Mouse (Mus musculus) intestine, embryonic 14.5 days (tissue): Measurements from ENCODE around the gene Obsl1. TPM values are rescaled to one million over a fixed set of nuclear protein-coding genes. Genes with fewer than 3 reads are reported as not detected.

Source experiments
- ATAC-seq: fragments of 200-750 bp; cut with Nextera tagmentation; replicated peaks from 2 replicates; pipeline ENCODE4 v1.8.0; 2017; ENCODE audit warnings: low read depth, moderate number of reproducible peaks, moderate TSS enrichment, moderate library complexity; ENCODE audit not compliant: low FRiP score, low TSS enrichment
- DNase-seq: peaks from one replicate; pipeline ENCODE4 v3.0.0-alpha.2; 2018; ENCODE audit warnings: low spot score
- H3K27ac ChIP-seq: fragments of 300-500 bp; sonication (generic); 2 replicates; pipeline ENCODE4 v1.5.1; 2014; ENCODE audit warnings: low read depth, mild to moderate bottlenecking, control low read depth
- H3K27me3 ChIP-seq: fragments of 300-500 bp; sonication (generic); replicated peaks from 2 replicates; pipeline ENCODE4 v1.6.1; 2014; ENCODE audit warnings: low read length, control low read depth; ENCODE audit not compliant: control insufficient read depth, insufficient read depth
- H3K36me3 ChIP-seq: fragments of 300-500 bp; sonication (generic); 2 replicates; pipeline ENCODE4 v1.6.1; 2014; ENCODE audit warnings: low read length, control low read depth; ENCODE audit not compliant: control insufficient read depth, insufficient read depth
- H3K4me1 ChIP-seq: fragments of 300-500 bp; sonication (generic); replicated peaks from 2 replicates; pipeline ENCODE4 v1.6.1; 2014; ENCODE audit warnings: low read length, control low read depth, mixed read lengths; ENCODE audit not compliant: control insufficient read depth, insufficient read depth
- H3K4me2 ChIP-seq: fragments of 300-500 bp; sonication (generic); 2 replicates; pipeline ENCODE4 v1.6.1; 2014; ENCODE audit warnings: low read length
- H3K4me3 ChIP-seq: fragments of 300-500 bp; sonication (generic); 2 replicates; pipeline ENCODE4 v1.5.1; 2014; ENCODE audit warnings: low read depth, low read length, control low read depth, mixed read lengths
- H3K9ac ChIP-seq: fragments of 300-500 bp; sonication (generic); 2 replicates; pipeline ENCODE4 v1.6.1; 2014; ENCODE audit warnings: mild to moderate bottlenecking, low read length
- H3K9me3 ChIP-seq: fragments of 300-500 bp; sonication (generic); 2 replicates; pipeline ENCODE4 v1.6.1; 2016; ENCODE audit warnings: low read length, control low read depth; ENCODE audit not compliant: control insufficient read depth
- WGBS: fragments of 180-500 bp; shearing (Covaris S2); extraction: QIAGEN DNeasy Blood & Tissue Kit; methylation state at CpG from one replicate; pipeline ENCODE4 v1.1.7; 2014; 5-methylcytosine and 5-hydroxymethylcytosine counted together
- polyA plus RNA-seq: library from polyadenylated mRNA; unstranded; fragments of >200 nt; fragmentation: Nextera tagmentation; extraction: Ambion mirVana; gene quantifications from 2 replicates; pipeline ENCODE4 v1.2.1, GENCODE M21; 2014

Gene Obsl1
- polyA plus RNA-seq, 1 experiment from 2014 or later = 88.4 TPM

GRCm38 (mm10) chr1:75487040-75487404 lies 19.2 kb downstream of the Obsl1 start:
- ATAC-seq (peak; percentile 11; the same call in 1 of the 2 replicates), DNase-seq (no peak)
- peak overlapping the region; percentile 36 for H3K9ac ChIP-seq
- H3K4me2 ChIP-seq = peak overlapping the region; percentile 77
- H3K4me3 ChIP-seq = peak overlapping the region; percentile 50
- H3K27me3 ChIP-seq = peaks cover 41% of the 10 kb centered on the region
- no peak overlapping the region for H3K27ac ChIP-seq
- H3K4me1 ChIP-seq = peaks cover 14% of the 10 kb centered on the region; the same call in 1 of the 2 replicates
- 2% methylated on average over 13 of the region's 13 CpGs for WGBS
- H3K9me3 ChIP-seq = no peaks in the 10 kb centered on the region
- H3K36me3 ChIP-seq = peaks cover 33% of the 10 kb centered on the region

- Histone ChIP-seq H3K9ac (no peak overlapping the region), H3K4me3 (peak overlapping the region; percentile 50; the same call in 1 of the 2 replicates), H3K27ac (no peak overlapping the region), H3K4me1 (peaks cover 14% of the 10 kb centered on the region; the same call in 1 of the 2 replicates), H3K36me3 (peaks cover 28% of the 10 kb centered on the region), H3K27me3 (peaks cover 45% of the 10 kb centered on the region), H3K9me3 (no peaks in the 10 kb centered on the region), H3K4me2 (peak overlapping the region; percentile 77)
- no peak for ATAC-seq
- DNase-seq = no peak
- WGBS = 10% methylated on average over 24 of the region's 24 CpGs
Measured at GRCm38 (mm10) chr1:75486561-75486960, 19.7 kb downstream of the Obsl1 start.

GRCm38 (mm10) chr1:75480735-75481134 lies 25.5 kb downstream of the Obsl1 start:
- H3K4me3 ChIP-seq = no peak overlapping the region
- H3K27ac ChIP-seq = no peak overlapping the region
- DNase-seq = no peak
- H3K27me3 ChIP-seq = peaks cover 43% of the 10 kb centered on the region
- H3K4me1 ChIP-seq = peaks cover 15% of the 10 kb centered on the region; the same call in 1 of the 2 replicates
- H3K9ac ChIP-seq = no peak overlapping the region
- 84% methylated on average over 7 of the region's 7 CpGs for WGBS
- no peak for ATAC-seq
- no peak overlapping the region for H3K4me2 ChIP-seq
- no peaks in the 10 kb centered on the region for H3K9me3 ChIP-seq
- peaks cover 12% of the 10 kb centered on the region for H3K36me3 ChIP-seq

GRCm38 (mm10) chr1:75480036-75480435 lies 26.2 kb downstream of the Obsl1 start:
- H3K4me1 ChIP-seq = peaks cover 15% of the 10 kb centered on the region; the same call in 1 of the 2 replicates
- H3K27ac ChIP-seq = no peak overlapping the region
- H3K4me3 ChIP-seq = peak overlapping the region; percentile 73
- H3K9me3 ChIP-seq = no peaks in the 10 kb centered on the region
- DNase-seq = no peak
- no peak for ATAC-seq
- peak overlapping the region; percentile 70 for H3K4me2 ChIP-seq
- WGBS = 23% methylated on average over 13 of the region's 13 CpGs
- peaks cover 19% of the 10 kb centered on the region for H3K36me3 ChIP-seq
- no peak overlapping the region; the same call in 1 of the 2 replicates for H3K9ac ChIP-seq
- H3K27me3 ChIP-seq = peaks cover 37% of the 10 kb centered on the region

- H3K9ac ChIP-seq = no peak overlapping the region; the same call in 1 of the 2 replicates
- DNase-seq = no peak
- H3K4me3 ChIP-seq = peak overlapping the region; percentile 73
- 2% methylated on average over 24 of the region's 24 CpGs for WGBS
- no peak overlapping the region for H3K27ac ChIP-seq
- H3K4me1 ChIP-seq = peaks cover 15% of the 10 kb centered on the region; the same call in 1 of the 2 replicates
- H3K36me3 ChIP-seq = peaks cover 23% of the 10 kb centered on the region
- H3K9me3 ChIP-seq = no peaks in the 10 kb centered on the region
- H3K4me2 ChIP-seq = peak overlapping the region; percentile 70
- H3K27me3 ChIP-seq = peaks cover 37% of the 10 kb centered on the region
- no peak for ATAC-seq
Measured at GRCm38 (mm10) chr1:75479635-75479989, 26.6 kb downstream of the Obsl1 start.

- peak within 1 kb of the TSS; percentile 69 for H3K27ac ChIP-seq
- peaks cover 15% of the 10 kb centered on the region; the same call in 1 of the 2 replicates for H3K4me1 ChIP-seq
- H3K4me2 ChIP-seq = peak within 1 kb of the TSS; percentile 70
- ATAC-seq = peak; percentile 93
- H3K9me3 ChIP-seq = no peaks in the 10 kb centered on the region
- H3K27me3 ChIP-seq = peaks cover 37% of the 10 kb centered on the region
- peak within 1 kb of the TSS; percentile 64 for H3K9ac ChIP-seq
- WGBS = under 1% methylated on average over 72 of the region's 76 CpGs
- H3K36me3 ChIP-seq = peaks cover 28% of the 10 kb centered on the region
- DNase-seq = peak; percentile 99
- H3K4me3 ChIP-seq = peak within 1 kb of the TSS; percentile 73
Measured at GRCm38 (mm10) chr1:75478916-75479634, 27.2 kb downstream of the Obsl1 start, which contains the start of the genes Chpf and Tmem198. Gene Chpf, minus strand, starts transcription at chr1:75479307. Gene Tmem198, plus strand, starts transcription at chr1:75479532.

- H3K4me1 ChIP-seq = peaks cover 15% of the 10 kb centered on the region; the same call in 1 of the 2 replicates
- H3K9ac ChIP-seq = peak overlapping the region; percentile 64
- H3K27ac ChIP-seq = peak overlapping the region; percentile 69
- WGBS = under 1% methylated on average over 20 of the region's 25 CpGs
- H3K4me3 ChIP-seq = peak overlapping the region; percentile 73
- no peak for ATAC-seq
- H3K4me2 ChIP-seq = peak overlapping the region; percentile 70
- no peaks in the 10 kb centered on the region for H3K9me3 ChIP-seq
- peak; percentile 64 for DNase-seq
- H3K27me3 ChIP-seq = peaks cover 32% of the 10 kb centered on the region
- peaks cover 34% of the 10 kb centered on the region for H3K36me3 ChIP-seq
Measured at GRCm38 (mm10) chr1:75478497-75478896, 27.8 kb downstream of the Obsl1 start.

- peaks cover 40% of the 10 kb centered on the region for H3K36me3 ChIP-seq
- peak overlapping the region; percentile 73; the same call in 1 of the 2 replicates for H3K4me3 ChIP-seq
- DNase-seq = no peak
- peaks cover 26% of the 10 kb centered on the region for H3K27me3 ChIP-seq
- H3K9me3 ChIP-seq = no peaks in the 10 kb centered on the region
- peak overlapping the region; percentile 70 for H3K4me2 ChIP-seq
- WGBS = 48% methylated on average over 3 of the region's 3 CpGs
- peaks cover 15% of the 10 kb centered on the region; the same call in 1 of the 2 replicates for H3K4me1 ChIP-seq
- no peak overlapping the region for H3K9ac ChIP-seq
- no peak overlapping the region for H3K27ac ChIP-seq
- no peak for ATAC-seq
Measured at GRCm38 (mm10) chr1:75477966-75478290, 28.3 kb downstream of the Obsl1 start.
